Mouse (Mus musculus) embryonic facial prominence, embryonic 14.5 days (tissue): ENCODE data around the gene Olfr539. TPM values are rescaled to one million over a fixed set of nuclear protein-coding genes. Genes with fewer than 3 reads are reported as not detected.
"Not testable (repeated sequence)": the region's sequence is repeated elsewhere in the genome, so short reads cannot be mapped to it uniquely, and the experiment has no call there.

Source experiments
- ATAC-seq: fragments of 200-750 bp; cut with Nextera tagmentation; 2 replicates; pipeline ENCODE4 v1.8.0; 2017; ENCODE audit warnings: low read depth, moderate number of reproducible peaks, moderate TSS enrichment
- DNase-seq: peaks from one replicate; pipeline ENCODE4 v3.0.0-alpha.2; 2015; ENCODE audit warnings: low spot score
- H3K27ac ChIP-seq: fragments of 300-500 bp; sonication (generic); replicated peaks from 2 replicates; pipeline ENCODE4 v1.5.1; 2014; ENCODE audit warnings: low read depth, mild to moderate bottlenecking, low read length, moderate library complexity
- H3K27me3 ChIP-seq: fragments of 300-500 bp; sonication (generic); replicated peaks from 2 replicates; pipeline ENCODE4 v1.6.1; 2014; ENCODE audit warnings: low read length; ENCODE audit not compliant: control insufficient read depth, insufficient read depth
- H3K36me3 ChIP-seq: fragments of 300-500 bp; sonication (generic); 2 replicates; pipeline ENCODE4 v1.6.1; 2014; ENCODE audit warnings: low read length, mixed read lengths; ENCODE audit not compliant: control insufficient read depth, insufficient read depth
- H3K4me1 ChIP-seq: fragments of 300-500 bp; sonication (generic); 2 replicates; pipeline ENCODE4 v1.6.1; 2014; ENCODE audit warnings: antibody characterized with exemption, low read length; ENCODE audit not compliant: control insufficient read depth, insufficient read depth
- H3K4me2 ChIP-seq: fragments of 300-500 bp; sonication (generic); 2 replicates; pipeline ENCODE4 v1.6.1; 2014; ENCODE audit warnings: low read depth, mild to moderate bottlenecking, low read length, moderate library complexity, mixed read lengths
- H3K4me3 ChIP-seq: fragments of 300-500 bp; sonication (generic); 2 replicates; pipeline ENCODE4 v1.5.1; 2014; ENCODE audit warnings: low read depth, mild to moderate bottlenecking, low read length
- H3K9ac ChIP-seq: fragments of 300-500 bp; sonication (generic); 2 replicates; pipeline ENCODE4 v1.6.1; 2014; ENCODE audit warnings: low read depth, mild to moderate bottlenecking, low read length, moderate library complexity, mixed read lengths
- H3K9me3 ChIP-seq: fragments of 300-500 bp; sonication (generic); 2 replicates; pipeline ENCODE4 v1.6.1; 2016; ENCODE audit warnings: low read length; ENCODE audit not compliant: control insufficient read depth
- WGBS: fragments of 180-500 bp; shearing (Covaris S2); extraction: QIAGEN DNeasy Blood & Tissue Kit; methylation state at CpG from one replicate; pipeline ENCODE4 v1.1.7; 2014; 5-methylcytosine and 5-hydroxymethylcytosine counted together
- polyA plus RNA-seq: library from polyadenylated mRNA; unstranded; fragments of >200 nt; fragmentation: Nextera tagmentation; extraction: Ambion mirVana; gene quantifications from 2 replicates; pipeline ENCODE4 v1.2.1, GENCODE M21; 2014

The Olfr539 gene
- 0.20 TPM in 1 of 2 replicates, not detected in the other for polyA plus RNA-seq

- WGBS = 66% methylated on average over 4 of the region's 4 CpGs
- Histone ChIP-seq H3K4me3 (no peak within 1 kb of the TSS), H3K27me3 (no peaks in the 10 kb centered on the region), H3K4me1 (no peaks in the 10 kb centered on the region), H3K36me3 (no peaks in the 10 kb centered on the region), H3K27ac (no peak within 1 kb of the TSS), H3K9me3 (no peaks in the 10 kb centered on the region), H3K4me2 (no peak within 1 kb of the TSS), H3K9ac (no peak within 1 kb of the TSS)
- no peak for DNase-seq
- no peak for ATAC-seq
These were observed at the start of gene Olfr539 for GRCm38 (mm10) chr7:140659630-140660029. TSS of gene Olfr539 (plus strand) at chr7:140659930.

DNA sequence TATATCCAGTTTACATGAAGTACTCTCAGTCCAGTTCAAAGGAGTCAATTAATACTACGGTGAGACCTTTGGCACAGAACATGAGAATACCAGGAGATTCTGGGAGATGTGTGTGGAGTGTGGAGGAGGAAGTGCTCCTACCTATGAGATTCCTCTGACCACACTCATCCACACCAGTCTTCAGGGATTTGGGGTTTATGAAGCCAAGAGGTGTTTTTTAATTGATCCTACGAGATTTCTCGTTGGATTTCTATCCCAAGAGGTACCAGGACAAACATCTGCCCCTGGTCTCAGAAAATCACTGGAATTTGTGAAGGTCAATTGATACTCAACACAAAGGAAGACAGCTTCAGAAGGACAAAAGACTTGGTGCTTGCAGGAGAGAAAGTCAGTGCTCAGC lies 31.1 kb upstream of the Olfr539 start, which contains the start of gene Olfr61:
Olfr61 (plus strand) TSS at position 301 of the 400 bp plus-strand sequence.
- ATAC-seq, H3K4me1 ChIP-seq, H3K36me3 ChIP-seq, H3K27me3 ChIP-seq, H3K9me3 ChIP-seq, H3K9ac ChIP-seq, H3K4me3 ChIP-seq, H3K27ac ChIP-seq, DNase-seq, H3K4me2 ChIP-seq: not testable (repeated sequence)
- WGBS = 82% methylated on average over 3 of the region's 3 CpGs

DNA sequence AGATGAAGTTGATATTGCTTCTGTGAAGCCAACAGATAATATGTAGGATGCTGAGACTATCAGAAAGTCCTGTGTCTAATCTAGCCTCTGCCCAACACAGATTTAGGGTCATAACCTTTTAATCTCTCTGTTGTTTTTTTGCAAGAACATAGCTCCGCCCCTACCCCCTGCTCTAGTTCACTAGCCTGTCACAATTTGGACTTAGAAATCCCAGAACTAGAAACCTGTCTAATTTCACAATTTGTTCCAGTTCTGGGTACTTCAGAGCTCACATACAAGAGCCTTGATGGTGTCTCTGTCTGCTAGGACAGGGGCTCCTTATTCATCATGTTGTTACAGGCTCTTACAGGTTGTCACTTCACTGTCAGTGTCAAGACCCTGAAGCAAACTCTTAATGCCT lies 29.2 kb upstream of the Olfr539 start:
- Histone ChIP-seq H3K27me3 (no peaks in the 10 kb centered on the region), H3K27ac (no peak overlapping the region), H3K9me3 (no peaks in the 10 kb centered on the region), H3K4me3 (no peak overlapping the region), H3K4me1 (no peaks in the 10 kb centered on the region), H3K4me2 (no peak overlapping the region), H3K36me3 (no peaks in the 10 kb centered on the region), H3K9ac (no peak overlapping the region)
- ATAC-seq (no peak), DNase-seq (no peak)
- WGBS = 68% methylated on average over 1 of the region's 1 CpGs

- no peak for DNase-seq
- H3K27ac ChIP-seq = no peak within 1 kb of the TSS
- H3K36me3 ChIP-seq = no peaks in the 10 kb centered on the region
- no peak within 1 kb of the TSS for H3K4me2 ChIP-seq
- 70% methylated on average over 1 of the region's 1 CpGs for WGBS
- no peak for ATAC-seq
- H3K4me3 ChIP-seq = no peak within 1 kb of the TSS
- no peak within 1 kb of the TSS for H3K9ac ChIP-seq
- no peaks in the 10 kb centered on the region for H3K9me3 ChIP-seq
- H3K27me3 ChIP-seq = no peaks in the 10 kb centered on the region
- no peaks in the 10 kb centered on the region for H3K4me1 ChIP-seq
These were observed 13.6 kb upstream of the Olfr539 start, which contains the start of gene Olfr53 for GRCm38 (mm10) chr7:140646152-140646551. TSS of gene Olfr53 (plus strand) at chr7:140646452.

DNA sequence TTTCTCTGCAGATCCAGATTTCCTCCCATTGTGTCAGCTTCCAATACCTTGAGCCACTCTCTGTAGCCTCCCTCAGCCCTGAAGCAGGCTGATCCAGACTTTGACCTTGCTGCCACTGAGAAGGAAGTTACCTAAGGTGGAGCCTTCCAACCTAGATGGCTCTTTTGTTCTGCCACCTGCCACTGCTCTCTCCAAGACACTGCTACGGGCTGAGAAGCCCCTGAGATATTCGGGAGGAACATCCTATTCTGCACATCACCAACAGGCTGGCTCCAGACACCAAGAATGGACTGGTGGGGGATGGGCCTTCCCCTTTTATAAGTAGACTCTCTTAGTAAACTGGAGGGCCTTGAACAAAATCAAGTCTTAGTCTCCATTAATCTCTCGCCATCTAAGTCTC lies 11.0 kb downstream of the Olfr539 start:
- not testable (repeated sequence) for H3K4me1 ChIP-seq, H3K9ac ChIP-seq, H3K27me3 ChIP-seq, H3K27ac ChIP-seq, H3K9me3 ChIP-seq, H3K4me2 ChIP-seq, ATAC-seq, DNase-seq, H3K36me3 ChIP-seq, H3K4me3 ChIP-seq
- WGBS = 80% methylated on average over 3 of the region's 3 CpGs

- ATAC-seq (no peak), DNase-seq (peak; percentile 8)
- peaks cover 3% of the 10 kb centered on the region; the same call in 1 of the 2 replicates for H3K9me3 ChIP-seq
- no peaks in the 10 kb centered on the region for H3K4me1 ChIP-seq
- H3K36me3 ChIP-seq = no peaks in the 10 kb centered on the region
- no peak overlapping the region for H3K4me3 ChIP-seq
- no peak overlapping the region for H3K9ac ChIP-seq
- no peak overlapping the region for H3K27ac ChIP-seq
- 2% methylated on average over 4 of the region's 6 CpGs for WGBS
- no peak overlapping the region for H3K4me2 ChIP-seq
- no peaks in the 10 kb centered on the region for H3K27me3 ChIP-seq
These were observed 16.1 kb downstream of the Olfr539 start for GRCm38 (mm10) chr7:140675863-140676262.

DNA sequence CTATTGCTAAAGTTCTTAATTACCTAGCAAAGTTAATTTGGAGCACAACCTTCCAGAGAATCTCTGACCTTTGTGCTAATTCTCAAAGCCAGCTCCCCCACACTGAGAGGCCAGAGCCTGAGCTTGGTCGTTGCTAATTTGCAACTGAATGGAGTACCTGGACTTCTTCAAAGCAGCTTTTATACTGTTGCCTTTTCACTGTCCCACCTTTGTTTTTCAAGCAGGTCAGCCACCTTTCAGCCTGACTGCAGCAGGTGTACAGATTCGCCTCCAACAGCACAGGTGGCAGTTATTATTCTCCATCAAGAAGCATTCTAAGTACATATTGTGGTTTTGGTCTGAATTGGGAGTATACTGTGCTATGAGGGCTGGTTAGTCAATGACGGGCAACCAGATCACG lies 19.9 kb downstream of the Olfr539 start:
- not testable (repeated sequence) for H3K4me2 ChIP-seq, H3K4me3 ChIP-seq, ATAC-seq, H3K36me3 ChIP-seq, H3K9ac ChIP-seq, H3K27me3 ChIP-seq, H3K4me1 ChIP-seq, DNase-seq, H3K9me3 ChIP-seq, H3K27ac ChIP-seq
- 64% methylated on average over 4 of the region's 4 CpGs for WGBS

DNA sequence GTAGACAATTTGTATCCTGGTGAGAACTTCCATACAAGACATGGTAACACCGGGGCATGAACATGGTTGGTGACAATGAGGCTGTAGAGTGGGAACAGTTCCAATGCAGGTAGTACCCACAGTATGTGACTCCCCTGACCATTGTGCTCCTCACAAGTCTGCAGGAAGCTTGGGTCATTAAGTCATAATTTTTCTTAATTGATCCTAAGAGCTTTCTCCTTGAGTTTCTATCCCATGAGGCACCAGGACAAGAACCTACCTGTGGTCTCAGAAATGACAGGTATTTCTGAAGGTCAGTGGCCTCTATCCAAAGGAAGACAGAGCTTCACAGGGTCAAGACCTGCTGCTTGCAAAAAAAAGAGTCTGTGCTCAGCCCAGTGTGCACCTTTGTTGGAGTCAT lies 21.9 kb downstream of the Olfr539 start, which contains the start of gene Olfr45:
Olfr45 (plus strand) TSS at position 301 of the 400 bp plus-strand sequence.
- Histone ChIP-seq H3K9ac (no peak within 1 kb of the TSS), H3K4me1 (no peaks in the 10 kb centered on the region), H3K4me2 (no peak within 1 kb of the TSS), H3K27me3 (no peaks in the 10 kb centered on the region), H3K36me3 (no peaks in the 10 kb centered on the region), H3K9me3 (no peaks in the 10 kb centered on the region), H3K4me3 (no peak within 1 kb of the TSS), H3K27ac (no peak within 1 kb of the TSS)
- ATAC-seq (no peak), DNase-seq (no peak)
- 95% methylated on average over 1 of the region's 1 CpGs for WGBS

DNA sequence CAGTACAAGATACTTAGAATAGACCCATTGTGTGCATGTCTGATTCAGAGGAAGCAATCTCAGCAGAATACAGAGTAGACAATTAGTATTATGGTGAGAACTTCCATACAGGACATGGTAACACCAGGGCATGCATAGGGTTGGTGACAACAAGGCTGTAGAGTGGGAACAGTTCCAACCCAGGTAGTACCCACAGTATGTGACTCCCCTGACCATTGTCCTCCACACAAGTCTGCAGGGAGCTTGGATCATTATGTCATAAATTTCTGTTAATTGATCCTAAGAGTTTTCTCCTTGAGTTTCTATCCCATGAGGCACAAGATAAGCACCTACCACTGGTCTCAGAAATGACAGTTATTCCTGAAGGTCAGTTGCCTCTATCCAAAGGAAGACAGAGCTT lies 37.2 kb downstream of the Olfr539 start, which contains the start of gene Olfr541:
Olfr541 (plus strand) TSS at position 301 of the 400 bp plus-strand sequence.
- no peak for ATAC-seq
- no peak within 1 kb of the TSS for H3K27ac ChIP-seq
- no peak within 1 kb of the TSS for H3K9ac ChIP-seq

More for the DNA sequence above, 37.2 kb downstream of the Olfr539 start, which contains the start of gene Olfr541:
- Histone ChIP-seq H3K4me1 (no peaks in the 10 kb centered on the region), H3K9me3 (no peaks in the 10 kb centered on the region), H3K27me3 (no peaks in the 10 kb centered on the region), H3K4me3 (no peak within 1 kb of the TSS), H3K36me3 (no peaks in the 10 kb centered on the region), H3K4me2 (no peak within 1 kb of the TSS)
- DNase-seq = no peak
